Comparison of ENCODE assay signal across 12 mouse cellular contexts in the genomic region with DNA sequence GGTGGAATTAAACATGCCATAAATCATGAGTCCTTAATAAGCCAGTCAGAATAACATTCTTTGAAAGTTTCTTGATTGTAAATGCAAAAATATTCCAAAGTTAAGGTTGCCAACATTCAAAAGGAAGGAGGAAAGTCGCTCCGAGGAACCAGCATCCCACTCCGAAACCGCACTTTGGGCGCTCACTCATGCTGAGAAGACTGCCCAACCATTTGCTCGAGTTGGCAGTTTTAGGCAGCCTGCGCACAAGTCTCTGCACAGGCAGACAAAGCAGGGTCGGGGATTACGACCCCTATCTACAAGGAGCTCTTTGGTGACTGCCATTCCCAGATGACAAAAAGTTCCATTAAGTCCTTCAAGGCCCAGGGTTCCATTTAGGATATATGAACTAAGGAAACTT.
DNase-seq lines count a peak whose midpoint lies in the region; ATAC-seq and TF ChIP-seq lines count a peak whose summit lies in the region.
"Had no signal": no experiment of that assay in that cellular context is flagged by ENCODE, and none has a peak within 500 bp of the region (broad histone marks: within the 10 kb centered on the region; RNA-seq: fewer than 3 reads in every experiment).

No protein-coding gene starts in this region.

- no peaks in the 10 kb centered on the region for H3K9me3 ChIP-seq in midbrain, embryonic 10.5 days (replicated peaks)
- no peaks in the 10 kb centered on the region for H3K9me3 ChIP-seq in midbrain, embryonic 15.5 days
- no peaks in the 10 kb centered on the region for H3K9me3 ChIP-seq in hindbrain, embryonic 14.5 days (ENCODE audit: control insufficient read depth, low read length)
- no peaks in the 10 kb centered on the region for H3K9me3 ChIP-seq in midbrain, postnatal 0 days (ENCODE audit: low read length)
- H3K9me3 ChIP-seq: embryonic facial prominence, embryonic 13.5 days; limb, embryonic 10.5 days had no signal

- no peak overlapping the region for H3K4me2 ChIP-seq in midbrain, embryonic 15.5 days
- H3K4me2 ChIP-seq in hindbrain, embryonic 14.5 days (replicated peaks), result no peak overlapping the region
- no peak overlapping the region for H3K4me2 ChIP-seq in midbrain, postnatal 0 days (ENCODE audit: low read depth, low read length, poor library complexity, severe bottlenecking)
- H3K4me2 ChIP-seq: embryonic facial prominence, embryonic 13.5 days had no signal

- ATAC-seq in midbrain, embryonic 15.5 days (replicated peaks), result no peak
- ATAC-seq in hindbrain, embryonic 14.5 days (ENCODE audit: low FRiP score), result no peak
- ATAC-seq in midbrain, postnatal 0 days (ENCODE audit: low FRiP score), result no peak

- no peak for TF ChIP-seq CTCF in midbrain, postnatal 0 days (IDR thresholded peaks at IDR 0.05)

- peaks cover 6% of the 10 kb centered on the region; the same call in 1 of the 2 replicates for H3K27me3 ChIP-seq in midbrain, embryonic 10.5 days (ENCODE audit: low read depth, poor library complexity, severe bottlenecking)
- no peaks in the 10 kb centered on the region for H3K27me3 ChIP-seq in midbrain, embryonic 15.5 days (replicated peaks)
- no peaks in the 10 kb centered on the region for H3K27me3 ChIP-seq in hindbrain, embryonic 14.5 days (ENCODE audit: control insufficient read depth, insufficient read depth, low read length)
- H3K27me3 ChIP-seq in midbrain, postnatal 0 days (ENCODE audit: insufficient read depth, low read length), result no peaks in the 10 kb centered on the region
- H3K27me3 ChIP-seq: embryonic facial prominence, embryonic 13.5 days had no signal

- DNase-seq in midbrain, embryonic 10.5 days (ENCODE audit: low spot score), result peak; percentile 40
- DNase-seq in fibroblast of lung, adult 2 months (ENCODE audit: low read depth), result peak; percentile 71
- DNase-seq in hindbrain, embryonic 14.5 days (ENCODE audit: low spot score), result no peak
- peak; percentile 9 for DNase-seq in midbrain, postnatal 0 days (ENCODE audit: low spot score)
- no peak for DNase-seq in adrenal gland, postnatal 4 days (ENCODE audit: low spot score in 2 of 2)
- no peak for DNase-seq in cerebellum, postnatal 36 days
- DNase-seq: cerebellum, adult 11 months; gastrocnemius, postnatal 10 days; thymus, postnatal 36 days had no signal

- H3K4me3 ChIP-seq in midbrain, embryonic 10.5 days, result no peak overlapping the region
- H3K4me3 ChIP-seq in midbrain, embryonic 15.5 days, result no peak overlapping the region
- H3K4me3 ChIP-seq in hindbrain, embryonic 14.5 days (replicated peaks; ENCODE audit: low read length), result no peak overlapping the region
- no peak overlapping the region for H3K4me3 ChIP-seq in midbrain, postnatal 0 days (ENCODE audit: low read depth, low read length)
- H3K4me3 ChIP-seq: embryonic facial prominence, embryonic 13.5 days; limb, embryonic 10.5 days had no signal

- H3K36me3 ChIP-seq in midbrain, embryonic 10.5 days, result no peaks in the 10 kb centered on the region
- no peaks in the 10 kb centered on the region for H3K36me3 ChIP-seq in midbrain, embryonic 15.5 days (replicated peaks)
- H3K36me3 ChIP-seq in hindbrain, embryonic 14.5 days (replicated peaks; ENCODE audit: control insufficient read depth, insufficient read depth), result no peaks in the 10 kb centered on the region
- H3K36me3 ChIP-seq in midbrain, postnatal 0 days (ENCODE audit: insufficient read depth, low read length), result no peaks in the 10 kb centered on the region
- H3K36me3 ChIP-seq: embryonic facial prominence, embryonic 13.5 days; limb, embryonic 10.5 days had no signal

- H3K9ac ChIP-seq in midbrain, embryonic 15.5 days, result no peak overlapping the region
- H3K9ac ChIP-seq in hindbrain, embryonic 14.5 days, result no peak overlapping the region
- no peak overlapping the region for H3K9ac ChIP-seq in midbrain, postnatal 0 days (replicated peaks; ENCODE audit: low read length, poor library complexity, severe bottlenecking)
- H3K9ac ChIP-seq: embryonic facial prominence, embryonic 13.5 days had no signal

- H3K4me1 ChIP-seq in midbrain, embryonic 10.5 days, result peaks cover 54% of the 10 kb centered on the region
- peaks cover 14% of the 10 kb centered on the region for H3K4me1 ChIP-seq in midbrain, embryonic 15.5 days
- H3K4me1 ChIP-seq in hindbrain, embryonic 14.5 days (replicated peaks; ENCODE audit: control insufficient read depth, insufficient read depth, low read length), result peaks cover 9% of the 10 kb centered on the region
- H3K4me1 ChIP-seq in midbrain, postnatal 0 days (ENCODE audit: insufficient read depth, low read length), result no peaks in the 10 kb centered on the region

- WGBS in midbrain, embryonic 10.5 days, result 55% methylated on average over 9 of the region's 9 CpGs
- WGBS in midbrain, embryonic 15.5 days, result 39% methylated on average over 9 of the region's 9 CpGs
- WGBS in hindbrain, embryonic 14.5 days, result 40% methylated on average over 9 of the region's 9 CpGs
- 45% methylated on average over 9 of the region's 9 CpGs for WGBS in midbrain, postnatal 0 days

- H3K27ac ChIP-seq in midbrain, embryonic 10.5 days (replicated peaks), result peak overlapping the region; percentile 72
- H3K27ac ChIP-seq in midbrain, embryonic 15.5 days, result no peak overlapping the region
- H3K27ac ChIP-seq in hindbrain, embryonic 14.5 days, result peak overlapping the region; percentile 1; the same call in 1 of the 2 replicates
- no peak overlapping the region; the same call in 1 of the 2 replicates for H3K27ac ChIP-seq in midbrain, postnatal 0 days (ENCODE audit: low read depth, low read length)
- H3K27ac ChIP-seq: embryonic facial prominence, embryonic 13.5 days had no signal

Comparison
In these comparisons a context has a peak if more than half of its experiments do, and no peak if none do; other contexts are left out.
1. H3K27ac ChIP-seq: peak in midbrain, embryonic 10.5 days (single experiment) and hindbrain, embryonic 14.5 days (single experiment); none in midbrain, embryonic 15.5 days (single experiment) and midbrain, postnatal 0 days (single experiment).
2. DNase-seq: peak in midbrain, embryonic 10.5 days (single experiment), fibroblast of lung, adult 2 months (single experiment) and midbrain, postnatal 0 days (single experiment); none in hindbrain, embryonic 14.5 days (single experiment), adrenal gland, postnatal 4 days (0 of 2) and cerebellum, postnatal 36 days (0 of 2).